Mouse (Mus musculus) cortical plate, adult 2 months (tissue): ENCODE measurements at regions not wholly inside any gene's neighbourhood (a gene's known extent, or its start where the extent isn't known, plus 50 kb on each side); places are given as distances from the start of the nearest gene placed in this dataset.
"Not testable (repeated sequence)": the region's sequence is repeated elsewhere in the genome, so short reads cannot be mapped to it uniquely, and the experiment has no call there.

Experiments
- CTCF ChIP-seq: fragments of 200-500 bp; IDR thresholded peaks from 2 replicates; pipeline ENCODE4 v1.5.1; 2011; ENCODE audit warnings: mild to moderate bottlenecking, control low read depth, low read length; ENCODE audit not compliant: insufficient read depth; ENCODE audit errors: extremely low read depth
- POLR2A ChIP-seq: fragments of 200-500 bp; IDR thresholded peaks from 2 replicates; pipeline ENCODE4 v1.6.1; 2011; ENCODE audit warnings: mild to moderate bottlenecking, low read length, control low read depth; ENCODE audit not compliant: insufficient read depth; ENCODE audit errors: extremely low read depth

- TF ChIP-seq POLR2A, CTCF: not testable (repeated sequence)
Measured at GRCm38 (mm10) chr10:108108500-108108899, 53.5 kb upstream of the Ppp1r12a start.
